Mouse (Mus musculus) regulatory T cell (primary cell): ENCODE results near the gene Mindy3.

Source experiments
- in situ Hi-C: fragments of 300-600 bp; cut with MboI, MseI; formaldehyde crosslinking; loops from one replicate; pipeline ENCODE4 v1.15.1; 2025; ENCODE audit warnings: high pct_unique_total_duplicates

The Mindy3 gene

GRCm38 (mm10) chr2:12372883-12373282, 46.4 kb downstream of the Mindy3 start:
- in situ Hi-C loops, result no loop called here

GRCm38 (mm10) chr2:12371401-12371800, 47.9 kb downstream of the Mindy3 start:
- in situ Hi-C loops, result no loop called here

- in situ Hi-C loops, result no loop called here
Observed at GRCm38 (mm10) chr2:12368451-12368850, 50.8 kb downstream of the Mindy3 start.

- in situ Hi-C loops, result no loop called here
Observed at GRCm38 (mm10) chr2:12368016-12368415, 51.3 kb downstream of the Mindy3 start.

- in situ Hi-C loops, result no loop called here
Observed at GRCm38 (mm10) chr2:12361310-12361709, 58.0 kb downstream of the Mindy3 start.

GRCm38 (mm10) chr2:12354837-12355236, 64.4 kb downstream of the Mindy3 start:
- in situ Hi-C loops, result no loop called here

GRCm38 (mm10) chr2:12348914-12349313, 70.4 kb downstream of the Mindy3 start:
- in situ Hi-C loops, result no loop called here

- in situ Hi-C loops, result no loop called here
Observed at GRCm38 (mm10) chr2:12331962-12332361, 87.3 kb downstream of the Mindy3 start.

GRCm38 (mm10) chr2:12329620-12330019, 89.7 kb downstream of the Mindy3 start:
- in situ Hi-C loops, result no loop called here

- in situ Hi-C loops, result no loop called here
Observed at GRCm38 (mm10) chr2:12329068-12329407, 90.2 kb downstream of the Mindy3 start.

GRCm38 (mm10) chr2:12328355-12329067, 90.8 kb downstream of the Mindy3 start:
- in situ Hi-C loops, result no loop called here

GRCm38 (mm10) chr2:12327691-12328354, 91.4 kb downstream of the Mindy3 start:
- in situ Hi-C loops, result no loop called here

- in situ Hi-C loops, result no loop called here
Observed at GRCm38 (mm10) chr2:12327216-12327615, 92.1 kb downstream of the Mindy3 start.

GRCm38 (mm10) chr2:12325868-12326267, 93.4 kb downstream of the Mindy3 start:
- in situ Hi-C loops, result no loop called here

- in situ Hi-C loops, result no loop called here
Observed at GRCm38 (mm10) chr2:12325417-12325816, 93.9 kb downstream of the Mindy3 start.

GRCm38 (mm10) chr2:12320914-12321313, 98.4 kb downstream of the Mindy3 start:
- in situ Hi-C loops, result no loop called here

- in situ Hi-C loops, result no loop called here
Observed at GRCm38 (mm10) chr2:12318715-12319114, 100.6 kb downstream of the Mindy3 start.

GRCm38 (mm10) chr2:12318036-12318435, 101.2 kb downstream of the Mindy3 start:
- in situ Hi-C loops, result no loop called here

GRCm38 (mm10) chr2:12317343-12317742, 101.9 kb downstream of the Mindy3 start:
- in situ Hi-C loops, result no loop called here

GRCm38 (mm10) chr2:12316361-12316760, 102.9 kb downstream of the Mindy3 start:
- in situ Hi-C loops, result no loop called here

GRCm38 (mm10) chr2:12314028-12314427, 105.2 kb downstream of the Mindy3 start:
- in situ Hi-C loops, result no loop called here

- in situ Hi-C loops, result loop anchor here (5.0 kb wide), 1 partner anchor 306 kb away; no protein-coding TSS in a partner anchor
Observed at GRCm38 (mm10) chr2:12308466-12308865, 110.8 kb downstream of the Mindy3 start.

- in situ Hi-C loops, result loop anchor here (5.0 kb wide), 1 partner anchor 305 kb away; no protein-coding TSS in a partner anchor
Observed at GRCm38 (mm10) chr2:12307311-12307710, 112.0 kb downstream of the Mindy3 start.
